Mouse (Mus musculus): ENCODE data around the gene Fbln5.

- TF ChIP-seq CTCF (IDR thresholded peaks at IDR 0.05; ENCODE audit: low read depth, low read length) (no peak), POLR2A (IDR thresholded peaks at IDR 0.05; ENCODE audit: insufficient read depth, low read length) (no peak)
Measured at GRCm38 (mm10) chr12:101758698-101759097, 60.2 kb downstream of the Fbln5 start.
